Mouse (Mus musculus) hindbrain, embryonic 12.5 days (tissue): ENCODE data around the gene Gm20388. TPM values are rescaled to one million over a fixed set of nuclear protein-coding genes. Genes with fewer than 3 reads are reported as not detected.

Experiments used
- ATAC-seq: fragments of 200-750 bp; cut with Nextera tagmentation; 2 replicates; pipeline ENCODE4 v1.8.0; 2017; ENCODE audit warnings: moderate TSS enrichment; ENCODE audit not compliant: low FRiP score
- H3K27ac ChIP-seq: fragments of 300-500 bp; sonication (generic); 2 replicates; pipeline ENCODE4 v1.5.1; 2016; ENCODE audit warnings: mild to moderate bottlenecking
- H3K27me3 ChIP-seq: fragments of 300-500 bp; sonication (generic); 2 replicates; pipeline ENCODE4 v1.6.1; 2016; ENCODE audit warnings: mild to moderate bottlenecking
- H3K36me3 ChIP-seq: fragments of 300-500 bp; sonication (generic); 2 replicates; pipeline ENCODE4 v1.6.1; 2016; ENCODE audit warnings: mild to moderate bottlenecking
- H3K4me1 ChIP-seq: fragments of 300-500 bp; sonication (generic); 2 replicates; pipeline ENCODE4 v1.6.1; 2016
- H3K4me2 ChIP-seq: fragments of 300-500 bp; sonication (generic); replicated peaks from 2 replicates; pipeline ENCODE4 v1.6.1; 2016; ENCODE audit warnings: mild to moderate bottlenecking
- H3K4me3 ChIP-seq: fragments of 300-500 bp; sonication (generic); 2 replicates; pipeline ENCODE4 v1.5.1; 2016; ENCODE audit warnings: mild to moderate bottlenecking
- H3K9ac ChIP-seq: fragments of 300-500 bp; sonication (generic); 2 replicates; pipeline ENCODE4 v1.6.1; 2016; ENCODE audit warnings: mild to moderate bottlenecking, moderate library complexity
- H3K9me3 ChIP-seq: fragments of 300-500 bp; sonication (generic); replicated peaks from 2 replicates; pipeline ENCODE4 v1.6.1; 2016; ENCODE audit warnings: mild to moderate bottlenecking
- WGBS: fragments of 180-500 bp; shearing (Covaris S2); methylation state at CpG from one replicate; pipeline ENCODE4 v1.1.7; 2016; 5-methylcytosine and 5-hydroxymethylcytosine counted together
- polyA plus RNA-seq: library from polyadenylated mRNA; unstranded; fragments of >200 nt; fragmentation: Nextera tagmentation; extraction: Ambion mirVana; gene quantifications from 2 replicates; pipeline ENCODE4 v1.2.1, GENCODE M21; 2016

Gm20388 gene
- polyA plus RNA-seq, 1 experiment from 2014 or later = not detected

GRCm38 (mm10) chr8:120212596-120212995 is 302.0 kb downstream of the Gm20388 start:
- Histone ChIP-seq H3K9ac (no peak overlapping the region), H3K4me1 (peaks cover 46% of the 10 kb centered on the region)
- WGBS = 88% methylated on average over 7 of the region's 7 CpGs

GRCm38 (mm10) chr8:120213229-120213628 is 302.6 kb downstream of the Gm20388 start:
- no peak for ATAC-seq
- Histone ChIP-seq H3K27me3 (no peaks in the 10 kb centered on the region), H3K9me3 (no peaks in the 10 kb centered on the region), H3K4me1 (peaks cover 46% of the 10 kb centered on the region), H3K9ac (no peak overlapping the region), H3K4me2 (no peak overlapping the region), H3K4me3 (no peak overlapping the region), H3K27ac (no peak overlapping the region), H3K36me3 (no peaks in the 10 kb centered on the region)
- 90% methylated on average over 3 of the region's 3 CpGs for WGBS

More at GRCm38 (mm10) chr8:120212596-120212995, 302.0 kb downstream of the Gm20388 start:
- Histone ChIP-seq H3K36me3 (no peaks in the 10 kb centered on the region), H3K4me3 (no peak overlapping the region), H3K27ac (no peak overlapping the region), H3K9me3 (no peaks in the 10 kb centered on the region), H3K4me2 (no peak overlapping the region), H3K27me3 (no peaks in the 10 kb centered on the region)
- no peak for ATAC-seq

GRCm38 (mm10) chr8:120213939-120214338 is 303.3 kb downstream of the Gm20388 start:
- Histone ChIP-seq H3K9me3 (no peaks in the 10 kb centered on the region), H3K27me3 (no peaks in the 10 kb centered on the region), H3K4me1 (peaks cover 46% of the 10 kb centered on the region), H3K4me3 (no peak overlapping the region), H3K9ac (no peak overlapping the region), H3K4me2 (no peak overlapping the region), H3K36me3 (no peaks in the 10 kb centered on the region), H3K27ac (no peak overlapping the region)
- 56% methylated on average over 5 of the region's 5 CpGs for WGBS
- no peak for ATAC-seq

GRCm38 (mm10) chr8:120215416-120216141 is 304.9 kb downstream of the Gm20388 start:
- no peaks in the 10 kb centered on the region for H3K27me3 ChIP-seq
- peak; percentile 67 for ATAC-seq
- H3K4me1 ChIP-seq = peaks cover 41% of the 10 kb centered on the region
- no peak overlapping the region for H3K4me2 ChIP-seq
- no peak overlapping the region for H3K9ac ChIP-seq
- H3K4me3 ChIP-seq = no peak overlapping the region
- no peaks in the 10 kb centered on the region for H3K36me3 ChIP-seq
- no peaks in the 10 kb centered on the region for H3K9me3 ChIP-seq
- H3K27ac ChIP-seq = peak overlapping the region; percentile 25
- 35% methylated on average over 7 of the region's 7 CpGs for WGBS

- H3K4me2 ChIP-seq = 0 out of 2 replicates have a peak overlapping the region, but pooled peaks have one; percentile 8
- peaks cover 33% of the 10 kb centered on the region for H3K4me1 ChIP-seq
- peak overlapping the region; percentile 76 for H3K27ac ChIP-seq
- H3K36me3 ChIP-seq = no peaks in the 10 kb centered on the region
- no peaks in the 10 kb centered on the region for H3K27me3 ChIP-seq
- no peaks in the 10 kb centered on the region for H3K9me3 ChIP-seq
- no peak overlapping the region for H3K9ac ChIP-seq
- peak; percentile 81 for ATAC-seq
- no peak overlapping the region for H3K4me3 ChIP-seq
- 16% methylated on average over 13 of the region's 13 CpGs for WGBS
Observed at GRCm38 (mm10) chr8:120216855-120217830, 306.5 kb downstream of the Gm20388 start.

- Histone ChIP-seq H3K4me1 (peaks cover 51% of the 10 kb centered on the region), H3K27me3 (no peaks in the 10 kb centered on the region), H3K4me3 (no peak overlapping the region), H3K27ac (0 out of 2 replicates have a peak overlapping the region, but pooled peaks have one; percentile 7), H3K9me3 (no peaks in the 10 kb centered on the region), H3K4me2 (no peak overlapping the region), H3K36me3 (no peaks in the 10 kb centered on the region), H3K9ac (no peak overlapping the region)
- WGBS = 47% methylated on average over 11 of the region's 11 CpGs
- no peak for ATAC-seq
Observed at GRCm38 (mm10) chr8:120222548-120222947, 311.9 kb downstream of the Gm20388 start.

- Histone ChIP-seq H3K4me1 (peaks cover 60% of the 10 kb centered on the region), H3K4me3 (no peak overlapping the region), H3K9ac (no peak overlapping the region)
Observed at GRCm38 (mm10) chr8:120224521-120225420, 314.1 kb downstream of the Gm20388 start.

GRCm38 (mm10) chr8:120225421-120226151 is 314.9 kb downstream of the Gm20388 start:
- Histone ChIP-seq H3K4me2 (no peak overlapping the region), H3K9me3 (no peaks in the 10 kb centered on the region), H3K4me1 (peaks cover 68% of the 10 kb centered on the region), H3K36me3 (no peaks in the 10 kb centered on the region), H3K4me3 (no peak overlapping the region), H3K9ac (peak overlapping the region; percentile 11; the same call in 1 of the 2 replicates), H3K27ac (peak overlapping the region; percentile 60), H3K27me3 (peaks cover 15% of the 10 kb centered on the region)
- ATAC-seq = no peak
- WGBS = 25% methylated on average over 10 of the region's 10 CpGs

More at GRCm38 (mm10) chr8:120224521-120225420, 314.1 kb downstream of the Gm20388 start:
- WGBS = 40% methylated on average over 11 of the region's 11 CpGs
- ATAC-seq = no peak
- H3K36me3 ChIP-seq = no peaks in the 10 kb centered on the region
- H3K4me2 ChIP-seq = no peak overlapping the region
- peak overlapping the region; percentile 60 for H3K27ac ChIP-seq
- H3K27me3 ChIP-seq = peaks cover 7% of the 10 kb centered on the region
- H3K9me3 ChIP-seq = no peaks in the 10 kb centered on the region

GRCm38 (mm10) chr8:120226700-120227577 is 316.3 kb downstream of the Gm20388 start:
- H3K9ac ChIP-seq = peak overlapping the region; percentile 36; the same call in 1 of the 2 replicates
- 40% methylated on average over 5 of the region's 5 CpGs for WGBS
- H3K4me3 ChIP-seq = peak overlapping the region; percentile 64; the same call in 1 of the 2 replicates

GRCm38 (mm10) chr8:120227578-120227876 is 316.9 kb downstream of the Gm20388 start:
- Histone ChIP-seq H3K4me2 (peak overlapping the region; percentile 98), H3K4me1 (peaks cover 83% of the 10 kb centered on the region), H3K36me3 (no peaks in the 10 kb centered on the region), H3K27ac (peak overlapping the region; percentile 77), H3K4me3 (peak overlapping the region; percentile 64), H3K9ac (peak overlapping the region; percentile 36; the same call in 1 of the 2 replicates), H3K9me3 (no peaks in the 10 kb centered on the region), H3K27me3 (peaks cover 30% of the 10 kb centered on the region)
- peak; percentile 9; the same call in 1 of the 2 replicates for ATAC-seq

More at GRCm38 (mm10) chr8:120226700-120227577, 316.3 kb downstream of the Gm20388 start:
- H3K4me1 ChIP-seq = peaks cover 82% of the 10 kb centered on the region
- peak overlapping the region; percentile 77 for H3K27ac ChIP-seq
- no peaks in the 10 kb centered on the region for H3K36me3 ChIP-seq
- H3K27me3 ChIP-seq = peaks cover 28% of the 10 kb centered on the region
- no peaks in the 10 kb centered on the region for H3K9me3 ChIP-seq
- no peak for ATAC-seq
- H3K4me2 ChIP-seq = peak overlapping the region; percentile 98
